Mouse (Mus musculus) G1E (cell line): ENCODE data around the gene Ube2c. TPM values are rescaled to one million over a fixed set of nuclear protein-coding genes. Genes with fewer than 3 reads are reported as not detected.

Experiments
- ATAC-seq: 2 replicates; pipeline ENCODE4 v1.8.0; 2016; ENCODE audit warnings: mild to moderate bottlenecking; ENCODE audit not compliant: insufficient number of reproducible peaks, poor library complexity, low FRiP score, severe bottlenecking; ENCODE audit errors: extremely low read depth
- DNase-seq: peaks from one replicate; pipeline ENCODE4 v3.0.0; 2012; ENCODE audit warnings: low spot score
- H3K27me3 ChIP-seq: 2 replicates; pipeline ENCODE4 v1.6.1; 2012; ENCODE audit warnings: mild to moderate bottlenecking, low read length, inconsistent platforms; ENCODE audit not compliant: insufficient read depth
- H3K36me3 ChIP-seq: replicated peaks from 2 replicates; pipeline ENCODE3; 2012; ENCODE audit warnings: mild to moderate bottlenecking, inconsistent platforms
- H3K4me1 ChIP-seq: 2 replicates; pipeline ENCODE4 v1.6.1; 2012; ENCODE audit warnings: low read depth, low read length, inconsistent platforms, mixed read lengths; ENCODE audit not compliant: insufficient read depth
- H3K4me3 ChIP-seq: 2 replicates; pipeline ENCODE4 v1.5.1; 2012; ENCODE audit warnings: low read depth, mild to moderate bottlenecking, inconsistent platforms, low read length, moderate library complexity, mixed read lengths
- H3K9me3 ChIP-seq: replicated peaks from 2 replicates; pipeline ENCODE4 v1.6.1; 2012; ENCODE audit warnings: inconsistent platforms
- CTCF ChIP-seq: IDR thresholded peaks from 2 replicates; pipeline ENCODE4 v1.5.1; 2012; ENCODE audit warnings: low read depth, low read length, inconsistent platforms, mixed read lengths
- GATA1 ChIP-seq: IDR thresholded peaks from 2 replicates; pipeline ENCODE4 v1.6.1; 2012; ENCODE audit warnings: borderline replicate concordance, low read length, inconsistent platforms, mixed read lengths
- GATA2 ChIP-seq: IDR thresholded peaks from 2 replicates; pipeline ENCODE4 v1.6.1; 2012; ENCODE audit warnings: low read depth, low read length, inconsistent platforms, borderline replicate concordance
- POLR2AphosphoS5 ChIP-seq: IDR thresholded peaks from 2 replicates; pipeline ENCODE4 v1.6.1; 2012; ENCODE audit warnings: low read depth, low read length, inconsistent platforms; ENCODE audit not compliant: insufficient replicate concordance
- TAL1 ChIP-seq: conservative IDR thresholded peaks from 2 replicates; pipeline ENCODE4 v1.6.1; 2012; ENCODE audit warnings: low read depth, low read length, inconsistent platforms, mixed read lengths
- polyA plus RNA-seq: library from polyadenylated mRNA; stranded (reverse); fragments of >175 nt; gene quantifications from 2 replicates; pipeline ENCODE4 v1.2.3, GENCODE M21; 2012
- total RNA-seq, 2 experiments: library from RNA; stranded (forward) in 1 of 2; stranded (reverse) in 1 of 2; fragments of 200-1000 nt in 1 of 2; fragments of >200 nt in 1 of 2; fragmentation: Nextera tagmentation in 1 of 2; gene quantifications; 2 replicates each; pipeline ENCODE4 v1.2.3; 2014 to 2017

Ube2c gene
- total and polyA plus RNA-seq, 3 experiments: 102 to 411 (median 127) TPM

GRCm38 (mm10) chr2:164735446-164735845 is 34.3 kb upstream of the Ube2c start:
- H3K4me1 ChIP-seq: no peaks in the 10 kb centered on the region
- H3K36me3 ChIP-seq: no peaks in the 10 kb centered on the region
- H3K9me3 ChIP-seq: no peaks in the 10 kb centered on the region
- ATAC-seq: no peak
- H3K27me3 ChIP-seq: peaks cover 21% of the 10 kb centered on the region
- H3K4me3 ChIP-seq: no peak overlapping the region
- no peak for DNase-seq
- TF ChIP-seq GATA2: no peak
- TF ChIP-seq TAL1: no peak
- TF ChIP-seq CTCF: no peak
- TF ChIP-seq GATA1: no peak
- no peak for TF ChIP-seq POLR2AphosphoS5

- no peak for ATAC-seq
- Histone ChIP-seq H3K4me1 (no peaks in the 10 kb centered on the region), H3K9me3 (no peaks in the 10 kb centered on the region), H3K4me3 (no peak overlapping the region), H3K27me3 (peaks cover 23% of the 10 kb centered on the region), H3K36me3 (no peaks in the 10 kb centered on the region)
- DNase-seq: no peak
- TF ChIP-seq CTCF (no peak), GATA2 (no peak), POLR2AphosphoS5 (no peak), TAL1 (no peak), GATA1 (no peak)
Measured at GRCm38 (mm10) chr2:164737377-164738090, 32.2 kb upstream of the Ube2c start.

GRCm38 (mm10) chr2:164739876-164740275 is 29.8 kb upstream of the Ube2c start:
- ATAC-seq (no peak), DNase-seq (no peak)
- TF ChIP-seq CTCF: no peak
- TF ChIP-seq POLR2AphosphoS5: no peak
- no peak for TF ChIP-seq GATA2
- TF ChIP-seq GATA1: no peak
- no peak for TF ChIP-seq TAL1
- Histone ChIP-seq H3K4me1 (peaks cover 1% of the 10 kb centered on the region), H3K27me3 (peaks cover 24% of the 10 kb centered on the region), H3K9me3 (no peaks in the 10 kb centered on the region), H3K4me3 (no peak overlapping the region), H3K36me3 (no peaks in the 10 kb centered on the region)

- peaks cover 31% of the 10 kb centered on the region for H3K36me3 ChIP-seq
- H3K4me3 ChIP-seq: peak overlapping the region; percentile 82; the same call in 1 of the 2 replicates
- TF ChIP-seq GATA1 (no peak), TAL1 (no peak), CTCF (no peak), GATA2 (no peak), POLR2AphosphoS5 (no peak)
- H3K27me3 ChIP-seq: peaks cover 18% of the 10 kb centered on the region
- no peaks in the 10 kb centered on the region for H3K9me3 ChIP-seq
- H3K4me1 ChIP-seq: peaks cover 25% of the 10 kb centered on the region
- DNase-seq: no peak
- no peak for ATAC-seq
Measured at GRCm38 (mm10) chr2:164744987-164745386, 24.7 kb upstream of the Ube2c start.

GRCm38 (mm10) chr2:164745843-164746479 is 23.7 kb upstream of the Ube2c start, which contains the start of the genes Wfdc3 and Dnttip1:
TSS of gene Wfdc3 (minus strand) at chr2:164745931.
TSS of gene Dnttip1 (plus strand) at chr2:164745983.
- H3K9me3 ChIP-seq: no peaks in the 10 kb centered on the region
- DNase-seq: peak; percentile 96
- H3K36me3 ChIP-seq: peaks cover 41% of the 10 kb centered on the region
- peaks cover 25% of the 10 kb centered on the region for H3K4me1 ChIP-seq
- no peak for TF ChIP-seq POLR2AphosphoS5
- TF ChIP-seq GATA1: no peak
- TF ChIP-seq TAL1: no peak
- no peak for TF ChIP-seq GATA2
- TF ChIP-seq CTCF: no peak
- peak; percentile 84 for ATAC-seq
- H3K27me3 ChIP-seq: peaks cover 15% of the 10 kb centered on the region
- H3K4me3 ChIP-seq: peak within 1 kb of the TSS; percentile 82

- H3K4me3 ChIP-seq: peak overlapping the region; percentile 82
- TF ChIP-seq TAL1 (no peak), GATA1 (no peak), CTCF (no peak), POLR2AphosphoS5 (no peak), GATA2 (no peak)
- H3K27me3 ChIP-seq: peaks cover 12% of the 10 kb centered on the region
- H3K9me3 ChIP-seq: no peaks in the 10 kb centered on the region
- ATAC-seq (no peak), DNase-seq (no peak)
- H3K36me3 ChIP-seq: peaks cover 48% of the 10 kb centered on the region
- peaks cover 25% of the 10 kb centered on the region for H3K4me1 ChIP-seq
Measured at GRCm38 (mm10) chr2:164746693-164747092, 23.0 kb upstream of the Ube2c start.
